In genomic region chr7:74006364-74006763, GRCm38 (mm10) we compare ENCODE assay signal across 17 mouse cellular contexts. TPM values are rescaled to one million over a fixed set of nuclear protein-coding genes. Genes with fewer than 3 reads are reported as not detected.
DNase-seq lines count a peak whose midpoint lies in the region; ATAC-seq lines count a peak whose summit lies in the region.
"Had no signal": no experiment of that assay in that cellular context is flagged by ENCODE, and none has a peak within 500 bp of the region (broad histone marks: within the 10 kb centered on the region; RNA-seq: fewer than 3 reads in every experiment).

No protein-coding gene starts in this region.

- 8% methylated on average over 1 of the region's 1 CpGs for WGBS in embryonic facial prominence, embryonic 10.5 days
- WGBS in forebrain, embryonic 10.5 days: 3% methylated on average over 1 of the region's 1 CpGs
- WGBS in hindbrain, embryonic 11.5 days: 0% methylated on average over 1 of the region's 1 CpGs
- 0% methylated on average over 1 of the region's 1 CpGs for WGBS in midbrain, embryonic 13.5 days

- H3K9ac ChIP-seq in hindbrain, embryonic 11.5 days (ENCODE audit: low read depth, low read length): no peak overlapping the region
- peak overlapping the region; percentile 62 for H3K9ac ChIP-seq in midbrain, embryonic 13.5 days (replicated peaks)
- H3K9ac ChIP-seq: heart, embryonic 12.5 days; liver, embryonic 15.5 days had no signal

- DNase-seq in embryonic facial prominence, embryonic 10.5 days (ENCODE audit: low spot score): no peak
- DNase-seq in forebrain, embryonic 10.5 days (ENCODE audit: extremely low spot score, low spot score): no peak
- no peak for DNase-seq in hindbrain, embryonic 11.5 days (ENCODE audit: low spot score)
- no peak for DNase-seq in embryo, embryonic 10.5 days (ENCODE audit: low spot score)
- DNase-seq in thymus, postnatal 14 days: no peak
- no peak for DNase-seq in left cerebral cortex, adult 9 months (ENCODE audit: low spot score in 2 of 2)
- no peak for DNase-seq in kidney, adult 18-20 months
- DNase-seq: cerebellum, adult 11 months; gastrocnemius, postnatal 36 days; heart, postnatal 36 days; layer of hippocampus, postnatal 36 days; thymus, adult 18-20 months had no signal

- ATAC-seq in hindbrain, embryonic 11.5 days (ENCODE audit: low FRiP score): no peak
- no peak for ATAC-seq in midbrain, embryonic 13.5 days
- ATAC-seq: intestine, postnatal 0 days had no signal

- peaks cover 9% of the 10 kb centered on the region for H3K27me3 ChIP-seq in embryonic facial prominence, embryonic 10.5 days (replicated peaks; ENCODE audit: low read depth, poor library complexity, severe bottlenecking)
- peaks cover 8% of the 10 kb centered on the region for H3K27me3 ChIP-seq in forebrain, embryonic 10.5 days (ENCODE audit: poor library complexity, severe bottlenecking)
- H3K27me3 ChIP-seq in hindbrain, embryonic 11.5 days (ENCODE audit: control insufficient read depth, insufficient read depth, low read length): no peaks in the 10 kb centered on the region
- H3K27me3 ChIP-seq in midbrain, embryonic 13.5 days: no peaks in the 10 kb centered on the region

- H3K4me1 ChIP-seq in embryonic facial prominence, embryonic 10.5 days: peaks cover 50% of the 10 kb centered on the region
- peaks cover 62% of the 10 kb centered on the region for H3K4me1 ChIP-seq in forebrain, embryonic 10.5 days
- H3K4me1 ChIP-seq in hindbrain, embryonic 11.5 days (replicated peaks; ENCODE audit: control insufficient read depth, insufficient read depth, low read length): peaks cover 15% of the 10 kb centered on the region
- peaks cover 74% of the 10 kb centered on the region for H3K4me1 ChIP-seq in midbrain, embryonic 13.5 days (replicated peaks)
- H3K4me1 ChIP-seq: liver, embryonic 15.5 days had no signal

- H3K4me3 ChIP-seq in embryonic facial prominence, embryonic 10.5 days: no peak overlapping the region
- no peak overlapping the region for H3K4me3 ChIP-seq in forebrain, embryonic 10.5 days
- no peak overlapping the region for H3K4me3 ChIP-seq in hindbrain, embryonic 11.5 days (ENCODE audit: low read depth, low read length)
- H3K4me3 ChIP-seq in midbrain, embryonic 13.5 days (replicated peaks): peak overlapping the region; percentile 17; the same call in 1 of the 2 replicates
- H3K4me3 ChIP-seq: heart, embryonic 12.5 days; liver, embryonic 15.5 days had no signal

- peaks cover 15% of the 10 kb centered on the region; the same call in 1 of the 2 replicates for H3K36me3 ChIP-seq in embryonic facial prominence, embryonic 10.5 days (replicated peaks)
- H3K36me3 ChIP-seq in forebrain, embryonic 10.5 days (replicated peaks): peaks cover 6% of the 10 kb centered on the region; the same call in 1 of the 2 replicates
- no peaks in the 10 kb centered on the region for H3K36me3 ChIP-seq in hindbrain, embryonic 11.5 days (ENCODE audit: control insufficient read depth, insufficient read depth, low read length)
- peaks cover 13% of the 10 kb centered on the region for H3K36me3 ChIP-seq in midbrain, embryonic 13.5 days
- H3K36me3 ChIP-seq: heart, embryonic 12.5 days; liver, embryonic 15.5 days had no signal

- no peak overlapping the region; the same call in 1 of the 2 replicates for H3K4me2 ChIP-seq in hindbrain, embryonic 11.5 days (replicated peaks; ENCODE audit: low read depth, low read length)
- H3K4me2 ChIP-seq in midbrain, embryonic 13.5 days (replicated peaks): peak overlapping the region; percentile 45
- H3K4me2 ChIP-seq: liver, embryonic 15.5 days had no signal

- H3K27ac ChIP-seq in embryonic facial prominence, embryonic 10.5 days (replicated peaks): peak overlapping the region; percentile 54
- peak overlapping the region; percentile 63 for H3K27ac ChIP-seq in forebrain, embryonic 10.5 days
- peak overlapping the region; percentile 74 for H3K27ac ChIP-seq in hindbrain, embryonic 11.5 days (ENCODE audit: low read depth, low read length)
- peak overlapping the region; percentile 93 for H3K27ac ChIP-seq in midbrain, embryonic 13.5 days
- H3K27ac ChIP-seq: liver, embryonic 15.5 days; macrophage had no signal

- no peaks in the 10 kb centered on the region for H3K9me3 ChIP-seq in embryonic facial prominence, embryonic 10.5 days
- H3K9me3 ChIP-seq in forebrain, embryonic 10.5 days: no peaks in the 10 kb centered on the region
- H3K9me3 ChIP-seq in hindbrain, embryonic 11.5 days (ENCODE audit: control insufficient read depth, low read length): no peaks in the 10 kb centered on the region
- H3K9me3 ChIP-seq in midbrain, embryonic 13.5 days: no peaks in the 10 kb centered on the region
- H3K9me3 ChIP-seq: heart, embryonic 12.5 days; liver, embryonic 15.5 days had no signal

RNA-seq across cellular contexts. Expression of gene St8sia2, which starts 7.1 kb away (rescaled TPM):
- 13.5 and 14.7 TPM in 2 replicates for polyA plus RNA-seq in embryonic facial prominence, embryonic 10.5 days (2016; fragmentation: Nextera tagmentation; extraction: Ambion mirVana)
- polyA plus RNA-seq in forebrain, embryonic 10.5 days (2016; fragmentation: Nextera tagmentation; extraction: Ambion mirVana): 11.4 and 12.4 TPM in 2 replicates
- 53.3 and 55.5 TPM in 2 replicates for polyA plus RNA-seq in hindbrain, embryonic 11.5 days (2014; fragmentation: Nextera tagmentation; extraction: Ambion mirVana)
- 81.0 and 85.6 TPM in 2 replicates for polyA plus RNA-seq in midbrain, embryonic 13.5 days (2015; fragmentation: Nextera tagmentation; extraction: Ambion mirVana)
- polyA plus RNA-seq: macrophage had no signal
